Mouse (Mus musculus): ENCODE data around the gene Creb5. TPM values are rescaled to one million over a fixed set of nuclear protein-coding genes. Genes with fewer than 3 reads are reported as not detected.

The Creb5 gene
- polyA plus RNA-seq, 1 experiment from 2014 or later, result 4.2 TPM

Other genes with a start within 250 kb of the Creb5 start
- gene Jazf1, start 218.6 kb upstream of the Creb5 start, polyA plus RNA-seq (2014; fragmentation: Nextera tagmentation; extraction: Ambion mirVana), result 56.2 and 67.9 TPM in 2 replicates

Data from hindbrain, embryonic 14.5 days (tissue).